Mouse (Mus musculus): ENCODE measurements around the gene Brd3os. TPM values are rescaled to one million over a fixed set of nuclear protein-coding genes. Genes with fewer than 3 reads are reported as not detected.

The Brd3os gene
- total RNA-seq, 2 experiments from 2014 or later: 0.90 to 1.1 TPM

- DNase-seq: peak; percentile 76
These were observed 20.6 kb upstream of the Brd3os start for GRCm38 (mm10) chr2:27421293-27422068.

GRCm38 (mm10) chr2:27423596-27423995, 18.5 kb upstream of the Brd3os start:
- DNase-seq: peak; percentile 49

GRCm38 (mm10) chr2:27425161-27425611, 16.9 kb upstream of the Brd3os start:
- peak; percentile 55 for DNase-seq

GRCm38 (mm10) chr2:27425751-27426405, 16.2 kb upstream of the Brd3os start:
- no peak for DNase-seq

GRCm38 (mm10) chr2:27426406-27426854, 15.7 kb upstream of the Brd3os start:
- DNase-seq: no peak

GRCm38 (mm10) chr2:27426855-27427457, 15.2 kb upstream of the Brd3os start, which contains the start of gene Vav2:
Vav2 (minus strand) TSS chr2:27427033.
- DNase-seq: peak; percentile 94

- DNase-seq: peak; percentile 90
These were observed 14.1 kb upstream of the Brd3os start for GRCm38 (mm10) chr2:27428071-27428470.

GRCm38 (mm10) chr2:27430621-27431020, 11.5 kb upstream of the Brd3os start:
- DNase-seq: no peak

- DNase-seq: no peak
These were observed 9.5 kb upstream of the Brd3os start for GRCm38 (mm10) chr2:27432599-27432998.

- DNase-seq: no peak
These were observed 4.2 kb upstream of the Brd3os start for GRCm38 (mm10) chr2:27437876-27438275.

- peak; percentile 30 for DNase-seq
These were observed 3.8 kb upstream of the Brd3os start for GRCm38 (mm10) chr2:27438281-27438680.

GRCm38 (mm10) chr2:27442708-27443449, 755 bp downstream of the Brd3os start:
- DNase-seq: no peak

GRCm38 (mm10) chr2:27443450-27443708, 1.3 kb downstream of the Brd3os start:
- DNase-seq: no peak

GRCm38 (mm10) chr2:27445910-27446309, 3.8 kb downstream of the Brd3os start:
- no peak for DNase-seq

GRCm38 (mm10) chr2:27446812-27447211, 4.7 kb downstream of the Brd3os start:
- no peak for DNase-seq

GRCm38 (mm10) chr2:27447782-27448181, 5.7 kb downstream of the Brd3os start:
- DNase-seq: no peak

- DNase-seq: no peak
These were observed 8.1 kb downstream of the Brd3os start for GRCm38 (mm10) chr2:27450226-27450625.

GRCm38 (mm10) chr2:27459735-27460134, 17.6 kb downstream of the Brd3os start:
- no peak for DNase-seq

GRCm38 (mm10) chr2:27460163-27460562, 18.0 kb downstream of the Brd3os start:
- no peak for DNase-seq

GRCm38 (mm10) chr2:27460651-27461050, 18.5 kb downstream of the Brd3os start:
- no peak for DNase-seq

GRCm38 (mm10) chr2:27461881-27462660, 19.9 kb downstream of the Brd3os start:
- DNase-seq: no peak

- DNase-seq: no peak
These were observed 20.8 kb downstream of the Brd3os start for GRCm38 (mm10) chr2:27462901-27463300.
